Mouse (Mus musculus) cerebellum, adult 18-20 months (tissue): ENCODE results near the gene Atp5g3.
A peak's percentile ranks its signal among the peaks of the same experiment; 100 is the strongest.
"Not testable (repeated sequence)": the region's sequence is repeated elsewhere in the genome, so short reads cannot be mapped to it uniquely, and the experiment has no call there.

Source experiments
- DNase-seq, 2 experiments: peaks; one replicate each; pipeline ENCODE4 v3.0.0; 2021

The Atp5g3 gene

GRCm38 (mm10) chr2:73911175-73911700 lies at the start of gene Atp5g3:
TSS of gene Atp5g3 (minus strand) at chr2:73911326.
- peak; percentile 92 to 95 for DNase-seq

- no peak for DNase-seq
Observed at GRCm38 (mm10) chr2:73958342-73958741, 47.2 kb upstream of the Atp5g3 start.

- DNase-seq, result no peak
Observed at GRCm38 (mm10) chr2:73953612-73954011, 42.5 kb upstream of the Atp5g3 start.

GRCm38 (mm10) chr2:73952597-73953219 lies 41.6 kb upstream of the Atp5g3 start:
- DNase-seq, result no peak

GRCm38 (mm10) chr2:73947360-73947759 lies 36.2 kb upstream of the Atp5g3 start:
- DNase-seq, result no peak

GRCm38 (mm10) chr2:73943735-73944134 lies 32.6 kb upstream of the Atp5g3 start:
- DNase-seq, result no peak

- no peak for DNase-seq
Observed at GRCm38 (mm10) chr2:73942844-73943243, 31.7 kb upstream of the Atp5g3 start.

GRCm38 (mm10) chr2:73941281-73941680 lies 30.2 kb upstream of the Atp5g3 start:
- DNase-seq, result no peak

- DNase-seq, result no peak
Observed at GRCm38 (mm10) chr2:73940471-73940870, 29.3 kb upstream of the Atp5g3 start.

GRCm38 (mm10) chr2:73938896-73939295 lies 27.8 kb upstream of the Atp5g3 start:
- no peak for DNase-seq

- DNase-seq, result peak; percentile 85 to 94
Observed at GRCm38 (mm10) chr2:73932676-73933313, 21.7 kb upstream of the Atp5g3 start.

- DNase-seq, result no peak
Observed at GRCm38 (mm10) chr2:73927711-73928110, 16.6 kb upstream of the Atp5g3 start.

GRCm38 (mm10) chr2:73925539-73925938 lies 14.4 kb upstream of the Atp5g3 start:
- DNase-seq, result no peak

- DNase-seq, result peak; percentile 92 to 95
Observed at GRCm38 (mm10) chr2:73925089-73925488, 14.0 kb upstream of the Atp5g3 start.

GRCm38 (mm10) chr2:73919642-73920041 lies 8.5 kb upstream of the Atp5g3 start:
- no peak for DNase-seq

- DNase-seq, result no peak
Observed at GRCm38 (mm10) chr2:73912264-73912663, 1.1 kb upstream of the Atp5g3 start.

GRCm38 (mm10) chr2:73910571-73911174 lies 453 bp downstream of the Atp5g3 start:
- DNase-seq, result peak; percentile 55 to 66

- DNase-seq, result no peak
Observed at GRCm38 (mm10) chr2:73909116-73909515, 2.0 kb downstream of the Atp5g3 start.

GRCm38 (mm10) chr2:73904679-73905078 lies 6.4 kb downstream of the Atp5g3 start:
- DNase-seq, result not testable (repeated sequence)

GRCm38 (mm10) chr2:73903536-73903935 lies 7.6 kb downstream of the Atp5g3 start:
- no peak for DNase-seq

- not testable (repeated sequence) for DNase-seq
Observed at GRCm38 (mm10) chr2:73902328-73902727, 8.8 kb downstream of the Atp5g3 start.

- no peak for DNase-seq
Observed at GRCm38 (mm10) chr2:73901169-73901568, 10.0 kb downstream of the Atp5g3 start.

GRCm38 (mm10) chr2:73900364-73900763 lies 10.8 kb downstream of the Atp5g3 start:
- no peak for DNase-seq

- not testable (repeated sequence) for DNase-seq
Observed at GRCm38 (mm10) chr2:73896919-73897318, 14.2 kb downstream of the Atp5g3 start.
